Mouse (Mus musculus) activated CD4-positive, CD25-positive, alpha-beta regulatory T cell, adult 4 months (primary cell): ENCODE results near the gene Map1a. TPM values are rescaled to one million over a fixed set of nuclear protein-coding genes. Genes with fewer than 3 reads are reported as not detected.
A peak's percentile ranks its signal among the peaks of the same experiment; 100 is the strongest.

Experiments used
- ATAC-seq: one replicate; pipeline ENCODE4 v1.8.0; 2017
- polyA plus RNA-seq, 2 experiments: library from polyadenylated mRNA; unstranded; fragments of 100-300 nt; shearing (Covaris generic); gene quantifications; one replicate each; pipeline ENCODE4 v1.2.1; 2017

Map1a gene
- polyA plus RNA-seq: under 1 TPM; 0.10 to 0.32 TPM

DNA sequence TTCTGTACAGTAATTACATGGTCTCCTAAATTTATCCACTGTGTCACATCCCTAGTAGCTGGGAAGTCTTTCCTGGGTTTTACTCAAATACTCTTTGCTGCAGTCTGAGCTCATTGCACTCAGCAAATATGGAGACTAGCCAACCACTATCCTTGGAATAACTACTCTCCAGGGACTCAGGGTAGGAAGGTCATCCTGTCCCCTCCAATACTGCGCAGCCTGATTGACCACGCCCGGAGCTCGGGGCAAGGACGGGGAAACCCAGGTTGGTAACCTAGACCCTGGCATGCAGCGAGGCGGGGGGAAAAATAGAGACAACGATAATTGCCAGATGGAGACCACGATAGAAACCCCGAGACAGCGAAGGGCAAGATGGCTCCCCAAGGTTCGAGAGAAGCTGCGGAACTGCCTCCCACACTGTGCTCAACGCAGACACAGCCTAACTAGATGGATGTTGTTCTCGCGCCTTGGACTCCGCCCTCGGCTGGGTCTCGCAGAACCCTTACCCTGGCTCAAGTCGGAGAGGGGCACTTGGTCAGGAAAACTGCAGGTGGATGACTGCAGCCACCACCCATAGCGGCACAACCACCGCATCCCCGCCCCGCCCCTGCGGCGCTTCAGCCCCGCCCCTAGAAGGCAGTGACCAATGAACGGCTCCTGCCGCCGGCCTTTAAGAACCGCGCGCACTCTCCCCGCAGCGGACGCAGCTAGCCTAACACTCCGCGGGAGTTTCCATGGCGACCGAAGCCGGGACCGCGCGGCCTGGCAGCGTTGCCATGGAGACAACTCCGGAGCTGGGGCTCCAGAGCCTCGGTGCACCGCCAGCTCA, at the start of gene Map1a:
Gene Map1a (plus strand): TSS at position 700 of the 829 bp plus-strand sequence.
- peak; percentile 95 for ATAC-seq

DNA sequence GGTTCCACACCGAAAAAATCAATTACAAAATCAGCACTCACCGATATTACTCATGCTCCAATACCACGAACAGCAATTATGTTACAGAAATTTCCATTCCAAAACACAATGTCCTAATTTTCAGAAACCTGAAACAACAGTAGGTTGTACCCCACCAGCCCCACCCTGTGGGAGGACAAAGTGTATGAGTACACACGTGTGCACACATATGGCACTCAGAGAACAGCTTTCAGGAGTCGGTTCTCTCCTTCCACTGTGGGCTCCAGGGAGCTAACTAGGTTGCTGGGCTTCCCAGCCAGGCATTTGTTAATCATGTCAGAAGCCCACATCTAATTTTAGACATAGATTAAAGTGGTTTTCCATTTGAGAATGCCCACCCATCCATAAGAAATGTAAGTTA, 45.3 kb upstream of the Map1a start:
- no peak for ATAC-seq

DNA sequence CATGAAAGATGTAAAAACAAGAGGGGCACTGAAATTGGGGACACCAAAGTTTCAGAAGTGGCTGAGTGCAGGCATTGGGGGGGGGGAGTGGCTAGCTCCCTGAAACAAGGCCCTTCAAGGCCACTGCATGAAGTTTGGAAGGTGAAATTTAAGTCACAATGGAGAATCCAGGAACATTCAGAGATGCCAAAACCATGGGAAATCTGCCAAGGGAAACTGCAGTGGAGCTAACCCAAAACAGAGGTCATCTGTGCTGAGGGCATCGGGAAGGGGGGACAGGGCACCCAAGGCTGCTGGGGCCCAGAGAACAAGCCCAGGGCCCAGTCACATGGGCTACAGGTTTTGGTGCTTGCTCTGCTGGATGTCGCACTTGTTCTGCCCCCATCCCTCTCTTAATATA, 39.6 kb upstream of the Map1a start:
- no peak for ATAC-seq

DNA sequence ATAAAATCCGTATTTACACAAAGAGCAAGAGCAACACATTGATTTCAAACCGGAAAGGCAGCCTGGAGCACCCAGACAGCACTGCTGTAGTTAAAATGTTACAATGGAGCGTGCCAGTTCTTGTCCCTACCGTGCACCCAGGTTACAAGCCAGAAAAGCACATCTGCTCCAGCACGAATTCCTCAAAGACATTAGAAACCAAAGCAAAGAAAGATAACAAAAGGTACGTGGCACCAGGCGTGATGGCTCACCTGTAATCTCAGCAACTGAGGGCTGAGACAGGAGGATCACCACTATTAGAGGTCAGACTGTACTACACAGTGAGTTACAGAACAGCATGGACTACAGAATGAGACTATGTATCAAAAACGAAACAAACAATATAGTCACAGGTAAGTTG, 21.0 kb upstream of the Map1a start:
- no peak for ATAC-seq

DNA sequence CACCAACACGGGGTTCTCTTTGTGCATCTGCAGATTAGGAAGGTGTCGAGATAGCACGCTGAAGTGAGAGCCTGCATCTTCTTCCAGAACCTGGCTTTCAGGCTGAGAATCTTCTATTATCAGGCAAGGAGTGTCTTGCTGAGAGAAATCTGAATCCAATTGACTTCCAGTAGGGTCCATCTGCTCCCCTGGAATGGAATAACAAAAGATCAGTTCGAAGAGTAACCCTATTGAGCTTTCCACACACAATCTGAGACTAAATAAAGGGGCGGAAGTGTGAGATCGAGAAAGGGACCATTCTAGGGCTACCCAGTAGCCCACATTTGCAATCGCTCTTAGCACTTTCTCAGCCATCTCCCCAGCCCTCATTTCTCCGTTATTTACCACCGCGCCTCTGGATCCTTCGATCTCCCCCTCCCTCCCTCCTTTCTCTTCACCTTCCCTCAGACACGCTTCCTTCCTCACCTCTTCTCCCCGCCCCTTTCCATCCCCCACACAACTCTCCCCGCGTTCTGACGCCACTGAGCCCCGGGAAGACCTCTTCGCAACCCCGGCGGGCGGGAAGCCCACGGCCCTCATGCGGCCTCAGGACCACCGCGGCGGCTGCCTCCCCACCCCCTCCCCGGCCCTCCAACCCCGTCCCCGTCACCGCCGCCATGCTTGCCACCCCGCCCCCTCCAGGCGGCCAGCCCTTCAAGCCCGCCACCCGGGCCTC, 18.7 kb upstream of the Map1a start:
- peak; percentile 28 for ATAC-seq

DNA sequence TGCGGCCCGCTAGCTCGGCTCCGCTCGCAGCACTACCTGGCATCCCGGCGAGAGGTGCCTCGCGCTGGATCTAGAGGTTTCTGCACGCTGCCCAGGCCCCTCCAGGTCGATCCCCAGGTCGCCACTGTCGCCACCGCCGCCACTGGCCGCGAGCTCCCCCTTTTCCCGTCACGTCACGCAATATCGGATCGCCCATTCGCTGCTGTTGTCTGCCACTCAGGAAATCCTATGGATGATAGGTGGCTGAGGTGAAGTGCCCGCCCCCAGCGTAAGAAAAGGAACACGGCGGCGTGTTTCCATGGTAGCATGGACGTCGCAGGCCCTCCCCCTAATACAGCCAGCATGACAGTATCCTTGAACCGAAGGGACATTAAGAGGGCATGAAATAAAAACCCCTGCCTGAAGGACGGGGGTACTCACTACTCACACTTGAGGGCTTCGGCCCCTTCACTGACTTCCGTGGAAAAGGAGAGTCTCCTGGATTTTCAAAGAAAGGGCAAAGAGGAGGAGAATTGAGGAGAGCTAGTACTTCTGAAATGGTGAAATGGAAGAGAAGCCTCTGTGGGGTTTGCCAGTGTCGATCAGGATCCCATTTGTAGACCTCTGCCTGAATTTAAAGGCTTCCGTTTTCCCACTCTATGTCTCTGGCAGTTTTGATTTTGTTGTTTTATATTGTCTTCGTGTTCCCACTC, 18.0 kb upstream of the Map1a start, which contains the start of gene Trp53bp1:
Gene Trp53bp1 (minus strand): TSS at position 172 of the 692 bp plus-strand sequence.
- ATAC-seq: peak; percentile 100

DNA sequence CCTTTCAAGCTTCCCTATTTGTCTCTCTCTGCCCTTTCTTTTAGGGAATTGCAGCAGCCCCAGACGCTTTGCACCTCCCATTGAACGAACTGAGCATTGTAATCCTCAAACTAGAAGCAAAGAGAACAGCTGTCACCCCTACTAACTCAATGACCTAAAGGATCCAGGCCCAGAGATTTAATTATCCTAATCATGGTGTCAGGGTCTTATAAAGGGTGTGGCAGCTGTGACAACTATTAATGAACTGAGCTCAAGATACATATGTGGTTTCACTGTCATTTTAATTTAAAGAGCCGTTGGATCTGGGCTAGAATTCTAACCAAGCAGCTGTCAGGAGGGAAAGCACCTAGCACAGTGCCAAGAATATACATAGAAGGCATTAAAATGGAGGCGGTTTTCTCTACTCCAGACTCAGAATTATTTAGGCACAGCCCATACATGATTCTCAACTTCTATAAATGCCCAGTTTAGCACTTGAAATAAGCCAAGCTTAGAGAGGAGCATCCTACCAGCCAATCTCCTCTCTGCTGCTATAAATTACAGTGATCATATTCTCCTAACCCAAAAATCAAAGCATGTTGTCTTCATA, 17.4 kb upstream of the Map1a start:
- no peak for ATAC-seq

DNA sequence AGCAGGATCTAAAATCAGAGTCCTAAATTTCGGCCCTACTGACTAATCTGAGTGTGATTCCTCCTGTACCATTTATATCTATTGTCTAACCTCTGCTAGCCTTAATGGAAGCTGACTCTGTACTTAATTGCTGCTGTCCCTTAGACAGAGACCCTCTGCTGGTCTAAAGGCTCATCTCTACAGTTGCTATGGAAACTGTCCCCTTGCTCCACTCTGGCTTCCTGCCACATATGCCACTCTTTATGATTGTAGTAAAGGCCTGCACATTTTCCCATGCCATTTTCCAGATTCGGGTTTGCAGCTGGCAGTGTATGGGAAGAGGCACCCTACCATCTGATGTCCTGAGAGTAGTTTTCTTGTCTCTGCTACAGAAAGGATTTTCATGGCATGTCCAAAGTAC, 1.6 kb upstream of the Map1a start:
- no peak for ATAC-seq

DNA sequence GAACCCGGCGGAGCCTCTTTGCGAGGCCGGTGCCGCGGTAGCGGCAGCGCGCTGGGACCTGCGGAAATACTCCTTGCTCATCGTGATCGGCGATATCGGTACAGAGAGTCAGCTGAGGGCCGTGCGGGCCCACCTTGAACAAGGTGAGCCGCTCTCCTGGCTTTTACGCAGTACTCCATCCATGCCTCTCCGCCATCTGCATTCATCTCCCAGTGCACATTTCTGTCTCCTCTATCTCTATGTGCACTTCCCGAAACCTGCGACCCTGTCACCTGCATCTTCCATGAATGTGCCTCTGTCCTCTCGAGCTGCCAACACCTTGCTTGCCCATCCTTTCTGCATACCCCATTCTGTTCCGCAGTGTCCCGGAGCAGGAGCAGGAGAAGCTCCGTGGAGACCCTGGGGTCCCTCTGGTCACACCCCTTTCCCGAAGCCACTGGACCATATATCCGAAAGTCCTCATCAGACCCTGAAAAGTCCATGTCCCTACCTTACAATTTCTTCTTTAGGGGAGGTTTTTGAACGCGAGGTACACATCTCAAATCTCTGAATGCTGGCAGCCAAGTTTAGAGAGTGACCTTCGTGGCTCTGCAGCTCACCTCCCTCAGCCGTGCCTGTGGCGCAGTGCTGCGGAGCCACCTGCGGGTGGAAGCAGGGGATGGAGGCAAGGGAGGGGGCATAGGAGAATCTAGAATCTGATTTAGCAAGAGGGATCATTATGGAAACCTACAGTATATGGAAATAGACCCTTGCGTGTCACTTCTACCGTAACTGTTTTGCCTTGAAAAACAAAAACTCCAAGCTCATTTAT, 535 bp downstream of the Map1a start:
- no peak for ATAC-seq

DNA sequence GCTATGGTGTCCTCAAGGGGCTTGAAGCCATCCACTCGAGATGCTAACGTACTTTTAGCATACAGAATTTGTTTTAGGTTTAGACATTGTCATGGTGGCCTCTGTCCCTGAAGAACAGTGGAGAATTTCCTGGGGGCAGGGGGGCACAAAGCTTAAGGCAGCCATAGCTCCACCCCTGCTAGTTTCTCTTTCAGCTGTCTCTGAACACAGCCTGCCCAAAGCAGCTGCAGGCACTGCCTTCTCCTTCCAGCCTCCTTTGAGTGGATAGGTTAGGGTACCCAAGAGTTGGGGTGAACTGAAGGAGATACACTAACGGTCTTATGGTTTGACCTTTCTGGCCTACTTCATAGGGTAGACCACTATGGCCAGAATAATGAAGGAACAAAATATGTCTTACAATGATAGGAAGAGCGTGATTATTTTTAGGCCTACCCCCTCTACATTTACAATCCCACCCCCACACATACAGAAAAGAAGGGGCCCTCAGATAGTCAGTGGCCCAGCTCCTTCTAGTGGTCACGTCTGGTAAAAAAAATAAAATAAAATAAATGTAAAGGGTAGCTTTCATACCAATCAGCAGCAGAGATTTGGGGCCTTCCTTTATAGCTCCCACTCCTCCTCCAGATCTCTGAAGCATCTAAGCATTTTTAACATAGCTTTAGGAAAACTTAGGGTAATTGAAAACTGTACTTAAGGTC, 3.1 kb downstream of the Map1a start:
- ATAC-seq: no peak

DNA sequence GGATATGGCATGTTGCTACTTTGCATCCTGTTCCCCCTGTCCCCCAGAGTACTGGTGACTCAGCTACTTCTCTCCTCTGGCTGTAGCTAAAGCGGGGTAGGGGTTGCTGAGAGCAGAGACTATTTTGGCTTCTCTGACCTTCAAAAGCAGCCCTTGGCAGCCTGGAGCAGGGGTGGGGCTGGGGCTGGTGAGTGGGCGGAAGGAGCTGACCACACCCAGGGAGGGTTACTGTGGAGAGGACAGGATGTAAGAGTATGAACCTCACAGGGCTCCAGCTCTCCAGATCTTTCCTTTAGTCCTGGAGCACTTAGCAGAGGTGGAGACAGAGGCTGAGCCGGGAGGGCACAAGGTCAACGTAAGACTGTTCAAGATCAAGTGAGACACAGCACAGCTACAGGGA, 4.8 kb downstream of the Map1a start:
- no peak for ATAC-seq

DNA sequence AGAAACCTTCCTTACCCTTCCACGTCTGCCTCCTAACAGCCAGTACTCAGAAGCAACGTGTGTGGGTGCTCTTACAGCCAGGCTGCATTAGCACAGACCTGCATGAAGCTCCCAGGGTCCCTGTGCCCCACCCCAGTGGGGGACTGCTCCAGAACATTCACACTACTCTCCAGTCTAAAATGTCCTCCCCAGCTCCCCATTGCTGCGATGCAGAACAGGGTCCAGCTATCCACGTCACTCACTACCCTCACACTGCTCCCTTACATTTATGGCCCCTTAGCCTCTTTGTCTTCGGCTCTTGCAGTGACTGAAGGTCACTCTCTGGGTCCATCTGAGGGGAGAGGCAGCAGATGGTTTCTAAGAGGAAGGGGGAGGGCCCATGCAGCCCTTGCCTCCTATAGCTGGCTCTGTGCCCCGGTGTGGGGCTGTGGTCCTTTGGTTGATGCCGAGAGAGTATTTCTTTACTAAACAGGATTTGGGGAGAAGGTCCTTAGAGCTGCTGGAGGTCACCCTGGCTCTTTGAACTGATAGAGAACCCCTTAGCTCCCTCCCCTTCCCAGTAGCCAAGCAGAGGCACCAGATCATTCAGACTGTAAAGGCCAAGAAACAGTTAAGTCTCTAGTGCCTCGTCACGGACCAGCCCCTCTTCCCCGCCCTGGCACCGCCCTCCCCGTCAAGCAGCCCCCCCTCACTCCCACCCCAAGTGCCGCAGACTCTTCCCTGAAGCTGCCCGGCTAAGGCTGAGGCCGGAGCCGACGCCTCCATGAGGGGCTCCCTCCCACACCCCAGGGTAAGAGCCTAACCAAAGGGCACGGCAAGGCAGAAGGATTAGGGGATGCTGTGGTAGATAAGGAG, 5.6 kb downstream of the Map1a start:
- no peak for ATAC-seq

DNA sequence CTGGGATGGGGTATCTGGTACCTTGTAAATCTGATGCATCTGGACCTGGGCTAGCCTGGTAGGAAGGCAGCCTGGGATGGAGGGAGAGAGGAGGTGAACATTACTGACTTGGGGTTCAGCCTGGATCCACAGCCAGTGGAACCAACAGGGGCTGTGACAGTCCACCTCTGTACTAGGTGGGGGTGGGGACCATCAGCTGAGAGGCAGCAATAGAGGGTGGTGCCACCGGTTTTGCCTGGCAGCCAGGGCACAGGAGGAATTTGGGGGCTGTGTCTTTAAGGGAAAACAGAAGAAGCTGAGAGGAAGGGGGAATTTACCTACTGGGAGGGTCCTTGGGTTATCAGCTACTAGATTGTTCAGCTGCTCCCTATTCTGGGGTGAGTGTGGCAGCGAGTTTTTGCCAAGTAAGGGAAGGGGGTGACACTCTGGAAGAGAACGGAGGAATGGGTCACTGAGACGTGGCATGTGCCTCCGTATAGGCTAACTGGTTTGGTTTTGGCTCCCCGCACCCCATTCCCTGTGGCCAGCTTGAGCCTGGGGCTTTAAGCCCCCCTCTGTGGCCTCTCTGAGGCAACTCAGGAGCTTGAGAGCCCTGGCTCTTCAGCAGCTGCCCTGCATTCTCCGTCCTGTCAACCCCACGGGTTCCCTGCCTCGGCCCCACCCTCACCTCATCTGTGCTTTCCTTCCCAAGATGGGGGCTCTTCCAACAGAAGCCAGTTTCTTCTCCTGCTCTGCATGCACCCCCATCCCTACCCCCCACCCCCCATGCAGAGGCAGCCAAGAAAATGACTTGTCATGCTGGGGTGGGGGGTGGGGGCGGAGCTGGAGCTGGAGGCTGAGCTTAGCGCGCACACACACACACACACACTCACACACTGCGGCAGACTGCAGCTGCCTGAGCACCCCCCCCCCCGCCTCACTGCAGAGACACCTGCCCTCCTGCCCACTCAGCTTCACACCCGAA, 6.5 kb downstream of the Map1a start:
- ATAC-seq: no peak

DNA sequence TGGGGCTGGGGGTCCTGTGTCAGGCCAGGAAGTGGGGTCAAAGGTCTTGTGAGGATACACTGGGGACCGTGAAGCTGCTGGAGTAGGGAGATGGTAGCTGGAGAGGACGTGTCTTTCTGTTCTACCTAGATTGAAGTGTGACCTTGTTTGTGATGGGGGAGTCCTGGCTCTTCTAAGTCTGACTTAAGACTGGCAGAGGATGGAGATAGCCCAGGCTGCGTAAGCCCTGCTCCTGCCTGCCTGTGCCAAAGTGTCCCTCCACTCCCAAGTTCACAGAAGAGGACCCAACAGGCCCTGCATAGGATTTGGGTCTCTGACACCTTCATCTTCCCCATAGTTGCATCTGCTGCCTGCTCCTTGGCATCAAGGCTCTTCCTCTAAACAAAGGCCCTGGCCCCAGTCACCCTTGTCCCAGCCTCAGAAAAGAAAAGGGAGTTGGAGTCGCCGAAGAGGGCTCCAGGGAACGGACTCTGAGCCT, 7.4 kb downstream of the Map1a start:
- ATAC-seq: no peak

DNA sequence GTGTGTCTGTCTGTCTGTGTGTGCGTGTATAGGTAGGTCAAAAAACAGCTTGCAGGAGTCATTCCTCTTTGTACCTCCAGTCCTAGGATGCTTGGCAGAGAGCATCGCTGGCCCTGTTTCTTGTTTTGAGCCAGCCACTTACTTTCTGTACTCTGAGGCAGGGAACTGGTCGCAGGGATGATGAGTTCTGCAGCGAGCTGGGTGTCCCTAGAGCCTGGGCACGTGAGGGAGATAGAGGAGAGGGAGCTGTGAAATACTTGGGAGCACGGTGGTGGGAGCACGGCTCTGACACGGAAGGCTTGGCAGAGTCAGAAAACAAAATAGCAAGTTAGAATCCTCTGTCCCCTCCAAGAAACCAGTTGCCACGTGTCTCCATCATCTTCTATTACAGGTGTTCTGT, 8.3 kb downstream of the Map1a start:
- no peak for ATAC-seq

DNA sequence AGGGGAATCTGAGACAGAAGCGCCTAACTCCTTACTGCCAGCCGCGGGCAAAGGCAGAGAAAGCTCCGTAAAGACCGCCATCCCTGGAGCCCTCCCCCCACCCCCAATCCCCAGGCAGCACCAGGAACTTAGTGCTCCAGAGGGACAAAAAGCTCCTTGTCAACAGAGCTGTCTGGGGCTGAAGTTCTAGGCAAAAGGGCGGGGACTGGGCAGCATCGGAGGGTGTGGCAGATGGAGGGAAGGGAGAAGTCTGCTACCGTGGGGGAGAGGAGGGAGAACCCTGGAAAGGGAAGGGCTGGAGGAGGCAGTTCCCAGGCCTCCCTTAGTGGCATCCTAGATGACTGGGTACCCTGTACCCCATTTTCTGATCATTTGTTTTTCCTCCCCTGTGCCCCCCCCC, 8.7 kb downstream of the Map1a start:
- ATAC-seq: no peak

DNA sequence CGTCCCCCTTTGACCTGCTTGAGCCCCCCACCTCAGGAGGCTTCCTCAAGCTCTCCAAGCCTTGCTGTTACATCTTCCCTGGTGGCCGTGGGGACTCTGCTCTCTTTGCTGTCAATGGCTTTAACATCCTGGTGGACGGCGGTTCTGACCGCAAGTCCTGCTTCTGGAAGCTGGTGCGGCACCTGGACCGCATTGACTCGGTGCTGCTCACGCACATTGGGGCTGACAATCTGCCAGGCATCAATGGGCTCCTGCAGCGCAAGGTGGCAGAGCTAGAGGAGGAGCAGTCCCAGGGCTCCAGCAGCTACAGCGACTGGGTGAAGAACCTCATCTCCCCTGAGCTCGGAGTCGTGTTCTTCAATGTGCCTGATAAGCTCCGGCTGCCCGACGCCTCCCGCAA, 10.1 kb downstream of the Map1a start:
- ATAC-seq: no peak

DNA sequence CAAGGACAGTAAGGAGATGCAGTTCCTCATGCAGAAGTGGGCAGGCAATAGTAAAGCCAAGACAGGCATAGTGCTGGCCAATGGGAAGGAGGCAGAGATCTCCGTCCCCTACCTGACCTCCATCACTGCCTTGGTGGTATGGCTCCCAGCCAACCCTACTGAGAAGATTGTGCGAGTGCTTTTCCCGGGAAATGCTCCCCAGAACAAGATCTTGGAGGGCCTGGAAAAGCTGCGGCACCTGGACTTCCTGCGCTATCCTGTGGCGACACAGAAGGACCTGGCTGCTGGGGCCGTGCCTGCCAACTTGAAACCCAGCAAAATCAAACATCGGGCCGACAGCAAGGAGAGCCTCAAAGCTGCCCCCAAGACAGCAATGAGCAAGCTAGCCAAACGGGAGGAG, 10.6 kb downstream of the Map1a start:
- ATAC-seq: no peak

DNA sequence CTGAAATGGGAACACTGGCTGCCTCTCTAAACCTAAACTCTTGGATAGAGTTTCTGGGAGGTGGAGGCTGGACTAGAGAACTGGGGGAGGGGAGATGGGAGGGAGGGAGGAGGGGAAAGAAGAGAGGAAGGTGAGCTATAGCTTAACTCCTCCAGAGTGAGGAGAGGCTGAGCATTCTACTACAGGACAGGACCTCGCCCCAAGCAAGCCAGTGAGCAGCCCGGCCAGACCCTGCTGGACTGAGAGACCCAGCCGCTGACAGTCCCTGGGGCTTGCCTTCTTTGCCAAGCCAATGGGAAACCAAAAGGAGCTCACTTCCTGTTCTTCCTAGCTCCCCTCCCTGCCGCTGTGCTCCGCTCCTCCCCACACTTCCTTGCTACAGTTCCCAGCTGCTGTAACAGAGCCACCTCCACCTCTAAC, 19.6 kb downstream of the Map1a start:
- ATAC-seq: no peak
